Mouse (Mus musculus) heart, postnatal 36 days (tissue): ENCODE measurements around the gene Abcb9. TPM values are rescaled to one million over a fixed set of nuclear protein-coding genes. Genes with fewer than 3 reads are reported as not detected.

Experiments
- DNase-seq, 2 experiments: peaks; one replicate each; pipeline ENCODE4 v3.0.0; 2021 to 2022
- intact Hi-C: fragments of 180-260 bp; cut with DNase I; formaldehyde crosslinking; loops from one replicate; pipeline ENCODE4 v1.15.1; 2025
- total RNA-seq, 2 experiments: library from RNA; stranded (reverse); gene quantifications; 2 replicates each; pipeline ENCODE4 v1.2.3; 2021

The Abcb9 gene
- total RNA-seq = 1 to 10 TPM; 7.6 to 8.3 TPM

- intact Hi-C loops = no loop called here
- peak; percentile 94 to 98 for DNase-seq
Measured at GRCm38 (mm10) chr5:124095596-124096232, at the start of gene Abcb9. Abcb9 (minus strand) TSS chr5:124095798.

- intact Hi-C loops = no loop called here
Measured at GRCm38 (mm10) chr5:124138066-124138465, 42.5 kb upstream of the Abcb9 start.

GRCm38 (mm10) chr5:124134261-124134660 is 38.7 kb upstream of the Abcb9 start:
- no peak for DNase-seq
- intact Hi-C loops = no loop called here

More at GRCm38 (mm10) chr5:124138066-124138465, 42.5 kb upstream of the Abcb9 start:
- DNase-seq = no peak

GRCm38 (mm10) chr5:124125093-124125492 is 29.5 kb upstream of the Abcb9 start:
- intact Hi-C loops = no loop called here
- no peak for DNase-seq

GRCm38 (mm10) chr5:124122357-124122756 is 26.8 kb upstream of the Abcb9 start:
- intact Hi-C loops = no loop called here
- DNase-seq = no peak

- DNase-seq = no peak
- intact Hi-C loops = no loop called here
Measured at GRCm38 (mm10) chr5:124119204-124119603, 23.6 kb upstream of the Abcb9 start.

GRCm38 (mm10) chr5:124115990-124116845 is 20.6 kb upstream of the Abcb9 start, which contains the start of gene Arl6ip4:
Arl6ip4 (plus strand) TSS chr5:124116089.
- peak; percentile 83 to 84 for DNase-seq
- intact Hi-C loops = no loop called here

- intact Hi-C loops = no loop called here
- DNase-seq = no peak
Measured at GRCm38 (mm10) chr5:124115531-124115930, 19.9 kb upstream of the Abcb9 start.

GRCm38 (mm10) chr5:124114276-124115025 is 18.9 kb upstream of the Abcb9 start:
- no peak for DNase-seq
- intact Hi-C loops = no loop called here

GRCm38 (mm10) chr5:124113030-124113429 is 17.4 kb upstream of the Abcb9 start:
- DNase-seq = peak in 1 of 2 experiments; percentile 39
- intact Hi-C loops = no loop called here

GRCm38 (mm10) chr5:124112531-124112930 is 16.9 kb upstream of the Abcb9 start:
- DNase-seq = no peak
- intact Hi-C loops = no loop called here

- peak; percentile 97 for DNase-seq
- intact Hi-C loops = no loop called here
Measured at GRCm38 (mm10) chr5:124111742-124112497, 16.3 kb upstream of the Abcb9 start, which contains the start of gene Ogfod2. Ogfod2 (plus strand) TSS chr5:124112297.

- peak in 1 of 2 experiments; percentile 59 for DNase-seq
- intact Hi-C loops = no loop called here
Measured at GRCm38 (mm10) chr5:124111077-124111741, 15.6 kb upstream of the Abcb9 start.

- intact Hi-C loops = no loop called here
- no peak for DNase-seq
Measured at GRCm38 (mm10) chr5:124103552-124103951, 8.0 kb upstream of the Abcb9 start.

- DNase-seq = no peak
- intact Hi-C loops = no loop called here
Measured at GRCm38 (mm10) chr5:124103020-124103419, 7.4 kb upstream of the Abcb9 start.

GRCm38 (mm10) chr5:124102326-124102725 is 6.7 kb upstream of the Abcb9 start:
- no peak for DNase-seq
- intact Hi-C loops = no loop called here

- no peak for DNase-seq
- intact Hi-C loops = no loop called here
Measured at GRCm38 (mm10) chr5:124100128-124101044, 4.8 kb upstream of the Abcb9 start.

- intact Hi-C loops = no loop called here
Measured at GRCm38 (mm10) chr5:124098923-124099322, 3.3 kb upstream of the Abcb9 start.

More at GRCm38 (mm10) chr5:124098923-124099322, 3.3 kb upstream of the Abcb9 start:
- DNase-seq = no peak
